Mouse (Mus musculus) ES-Bruce4 (cell line): Measurements from ENCODE around the gene Ppp1r18.

ENCODE experiments used
- CTCF ChIP-seq: IDR thresholded peaks from one replicate; pipeline ENCODE4 v1.8.1; 2011; ENCODE audit warnings: low read depth, low read length
- EP300 ChIP-seq: IDR thresholded peaks from 2 replicates; pipeline ENCODE4 v1.6.1; 2011; ENCODE audit warnings: low read depth, low read length; ENCODE audit not compliant: insufficient read depth
- POLR2A ChIP-seq: IDR thresholded peaks from one replicate; pipeline ENCODE4 v1.8.1; 2011; ENCODE audit warnings: low read length; ENCODE audit not compliant: insufficient read depth

DNA sequence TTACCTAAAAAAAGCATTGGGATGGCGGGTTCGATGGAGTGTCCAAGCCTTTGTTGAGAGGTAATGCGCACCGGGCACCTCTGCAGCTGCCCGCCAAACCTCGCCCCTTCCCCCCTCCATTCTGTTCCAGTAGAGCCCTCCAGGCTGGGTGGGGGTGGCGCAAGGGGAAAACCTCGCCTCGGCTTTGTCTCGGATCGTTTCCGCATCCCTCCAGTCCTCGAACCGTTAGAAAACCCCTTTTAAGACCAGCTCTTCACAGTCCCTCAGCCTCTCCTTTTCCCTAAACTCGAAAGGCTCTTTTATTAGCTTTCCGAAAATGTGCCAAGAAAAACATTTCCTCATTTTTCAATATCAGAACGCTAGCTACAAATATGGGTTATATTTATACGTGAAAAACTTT lies 27.9 kb upstream of the Ppp1r18 start:
- TF ChIP-seq CTCF, result no peak
- peak; percentile 69; the same call in 1 of the 2 replicates for TF ChIP-seq EP300
- TF ChIP-seq POLR2A, result no peak
